Mouse (Mus musculus): ENCODE measurements around the gene Foxred1.

Gene Foxred1

DNA sequence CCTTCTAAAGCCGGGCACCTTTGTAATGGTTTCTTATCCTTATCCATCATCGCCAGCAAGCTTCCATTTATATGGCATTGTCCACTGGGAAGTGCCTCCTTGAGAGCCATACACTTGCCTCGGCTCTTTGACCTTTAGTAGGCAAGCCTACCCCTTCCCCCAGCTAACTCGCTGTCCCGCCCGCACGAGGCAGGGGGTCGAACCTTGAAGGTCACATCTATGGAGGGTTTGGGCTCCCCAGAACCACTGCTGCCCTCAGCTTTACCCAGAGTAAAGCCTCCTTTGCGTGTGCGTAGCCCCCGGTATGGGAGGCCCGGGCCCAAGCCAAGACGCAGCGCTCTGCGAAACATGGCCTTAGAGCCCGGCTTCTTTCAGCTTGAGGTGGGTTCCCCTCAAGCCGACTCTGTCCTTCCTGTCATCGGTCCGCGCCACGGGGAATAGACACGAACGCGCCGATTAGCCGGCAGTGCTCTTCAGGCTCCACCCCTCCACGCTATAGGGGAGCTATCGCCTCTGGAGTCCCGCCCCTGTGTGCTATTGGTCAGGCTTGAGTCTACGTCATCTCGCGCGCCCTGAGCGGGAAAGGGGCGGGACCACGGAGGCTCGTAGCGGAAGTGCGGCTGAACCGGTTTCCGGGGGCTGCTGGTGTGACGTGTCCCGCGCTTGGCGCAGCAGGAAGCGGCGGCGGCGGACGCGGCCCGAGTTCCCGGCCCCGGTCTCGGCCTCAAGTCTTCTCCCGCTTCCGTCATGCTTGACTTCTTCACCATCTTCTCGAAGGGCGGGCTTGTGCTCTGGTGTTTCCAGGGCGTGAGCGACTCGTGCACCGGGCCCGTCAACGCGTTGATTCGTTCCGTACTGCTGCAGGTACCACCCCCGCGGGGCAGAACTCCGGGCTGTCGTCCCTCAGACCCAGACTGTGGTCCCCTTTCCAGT lies at the start of gene Foxred1:
Gene Foxred1 (minus strand): TSS at position 514 of the 933 bp plus-strand sequence.
- DNase-seq (ENCODE audit: low read depth, low spot score): peak; percentile 100

DNA sequence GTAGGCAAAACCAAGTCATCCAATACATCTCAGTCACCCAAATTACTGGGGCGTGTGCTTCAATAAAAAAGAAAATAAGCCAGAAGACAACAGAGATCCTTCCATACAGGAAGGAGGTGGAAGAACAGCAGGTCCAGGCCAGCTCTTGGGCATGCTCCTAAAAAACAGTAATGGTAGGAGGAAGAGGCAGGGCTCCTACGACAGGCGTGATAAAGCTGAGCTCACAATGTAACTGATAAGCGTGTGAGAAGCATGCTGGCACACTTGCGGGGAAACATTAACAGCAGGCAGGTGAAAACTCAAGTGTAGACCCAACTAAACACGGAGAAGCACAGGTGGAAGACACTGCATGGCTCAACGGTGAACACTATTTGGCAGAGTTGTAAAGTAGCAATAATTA lies 46.5 kb upstream of the Foxred1 start:
- DNase-seq (ENCODE audit: low read depth, low spot score): no peak

DNA sequence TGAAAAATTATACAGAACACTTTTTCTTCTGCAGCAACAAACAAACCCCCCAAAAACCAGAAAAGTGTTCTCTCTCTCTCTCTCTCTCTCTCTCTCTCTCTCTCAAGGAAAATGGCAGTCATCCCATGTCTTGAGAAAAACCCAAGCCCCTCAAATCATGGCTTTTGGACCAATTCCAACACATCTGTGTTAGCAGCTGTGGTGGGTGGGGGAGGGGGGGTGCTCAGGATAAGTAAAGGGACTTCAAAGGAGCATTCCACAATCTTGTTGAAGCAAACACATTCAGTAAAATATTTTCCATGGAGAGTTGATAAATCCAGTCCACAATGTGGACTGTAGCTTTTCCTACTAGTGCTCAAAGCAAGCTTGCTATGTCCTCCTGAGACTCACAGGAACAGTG lies 38.6 kb upstream of the Foxred1 start:
- no peak for DNase-seq (ENCODE audit: low read depth, low spot score)

DNA sequence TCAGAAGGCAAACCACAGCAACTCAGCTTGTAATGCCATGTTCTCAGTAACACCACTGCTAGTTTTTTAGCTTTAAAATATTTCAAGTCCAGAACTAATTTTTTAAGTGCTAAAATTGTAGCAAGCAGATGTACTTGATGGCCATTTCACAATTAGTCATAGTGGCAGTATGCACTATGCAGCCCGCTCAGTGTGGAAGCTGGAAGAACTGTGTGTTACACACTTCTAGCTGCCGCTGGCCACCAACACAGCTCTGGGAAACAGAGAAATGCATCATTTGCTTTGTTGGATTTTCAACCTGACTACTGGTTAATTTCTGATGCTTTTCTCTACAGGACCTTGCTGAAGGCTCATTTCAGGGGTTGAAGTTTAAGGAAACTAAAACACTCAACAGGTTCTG lies 36.5 kb upstream of the Foxred1 start:
- DNase-seq (ENCODE audit: low read depth, low spot score): no peak

DNA sequence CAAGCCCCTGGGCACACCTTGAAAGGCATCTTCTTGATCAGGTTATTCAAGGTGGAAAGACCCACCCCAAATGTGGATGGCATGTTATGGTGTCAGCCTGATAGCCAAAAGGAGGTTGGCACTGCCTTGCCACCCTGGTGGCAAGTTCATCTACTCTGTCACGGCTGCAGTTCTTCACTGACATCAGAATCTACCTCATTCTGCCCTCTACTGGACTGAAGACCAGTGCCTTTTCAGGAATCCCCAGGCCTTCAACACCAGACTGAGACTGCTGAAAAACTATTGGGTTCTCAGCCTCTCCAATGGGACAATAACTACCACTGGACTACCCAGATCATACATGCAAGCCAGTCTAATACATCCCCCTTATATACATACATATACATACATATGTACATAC lies 28.9 kb upstream of the Foxred1 start:
- no peak for DNase-seq (ENCODE audit: low read depth, low spot score)

DNA sequence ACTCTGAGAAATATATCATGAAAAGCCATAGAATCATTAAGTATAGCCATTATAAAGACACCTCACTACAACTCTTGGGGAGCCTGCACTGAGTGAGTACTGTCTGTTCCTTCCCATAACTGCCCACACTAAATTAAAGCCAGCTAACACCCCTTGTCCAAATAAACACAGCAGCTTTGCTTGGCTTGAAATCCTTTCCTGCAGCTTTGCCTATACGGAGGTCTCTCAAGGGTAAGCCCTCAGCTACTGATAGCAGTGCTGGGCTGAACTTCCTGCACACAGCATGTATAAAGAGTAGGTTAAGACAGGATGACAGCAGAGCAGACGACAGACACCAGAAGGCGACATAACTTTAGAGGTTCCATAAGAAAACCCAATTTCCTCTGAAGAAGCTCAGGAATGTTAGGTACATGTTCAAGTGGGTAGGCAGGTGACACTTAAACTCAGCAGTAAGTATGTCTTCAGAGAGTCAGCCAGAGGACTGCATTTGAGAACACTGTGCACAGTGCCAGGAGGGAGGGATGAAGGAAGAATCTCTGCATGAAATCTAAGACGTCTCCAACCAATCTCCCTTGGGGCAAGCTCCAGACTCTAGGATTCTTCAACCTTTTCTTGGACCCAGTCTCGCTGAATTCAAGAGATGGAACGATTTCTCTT lies 28.2 kb upstream of the Foxred1 start:
- DNase-seq (ENCODE audit: low read depth, low spot score): no peak

DNA sequence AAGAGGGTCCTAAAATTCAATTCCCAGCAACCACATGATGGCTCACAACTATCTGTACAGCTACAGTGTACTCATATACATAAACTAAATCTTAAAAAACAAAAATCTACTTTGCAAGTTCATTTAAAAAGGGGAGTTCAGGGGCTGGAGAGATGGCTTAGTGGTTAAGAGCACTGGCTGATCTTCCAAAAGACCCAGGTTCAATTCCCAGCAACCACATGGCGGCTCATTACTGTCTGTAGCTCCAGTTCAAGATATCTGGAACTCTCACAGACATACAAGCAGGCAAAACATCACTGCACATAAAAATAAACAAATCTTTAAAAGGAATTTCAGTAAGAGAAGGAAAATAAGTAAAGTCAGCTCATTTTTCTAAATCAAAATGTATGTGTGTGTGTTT lies 27.5 kb upstream of the Foxred1 start:
- no peak for DNase-seq (ENCODE audit: low read depth, low spot score)

DNA sequence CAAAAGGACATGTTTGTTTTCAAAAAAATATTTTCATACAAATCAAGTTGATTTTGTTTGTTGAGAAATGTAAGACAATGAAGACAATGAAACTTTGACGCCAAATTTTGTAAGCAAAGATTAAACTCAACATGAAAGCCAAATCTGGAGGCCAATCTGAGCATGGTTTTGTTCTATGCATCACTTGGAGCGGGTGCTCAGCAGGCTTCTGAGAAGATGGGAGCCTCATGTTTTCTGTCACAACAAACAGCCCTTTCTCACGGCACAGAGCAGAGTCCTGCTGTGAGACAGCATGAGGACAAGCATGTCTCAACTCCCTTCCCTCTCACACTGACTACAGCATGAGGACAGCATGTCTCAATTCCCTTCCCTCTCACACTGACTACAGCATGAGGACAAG lies 25.1 kb upstream of the Foxred1 start:
- DNase-seq (ENCODE audit: low read depth, low spot score): peak; percentile 29

DNA sequence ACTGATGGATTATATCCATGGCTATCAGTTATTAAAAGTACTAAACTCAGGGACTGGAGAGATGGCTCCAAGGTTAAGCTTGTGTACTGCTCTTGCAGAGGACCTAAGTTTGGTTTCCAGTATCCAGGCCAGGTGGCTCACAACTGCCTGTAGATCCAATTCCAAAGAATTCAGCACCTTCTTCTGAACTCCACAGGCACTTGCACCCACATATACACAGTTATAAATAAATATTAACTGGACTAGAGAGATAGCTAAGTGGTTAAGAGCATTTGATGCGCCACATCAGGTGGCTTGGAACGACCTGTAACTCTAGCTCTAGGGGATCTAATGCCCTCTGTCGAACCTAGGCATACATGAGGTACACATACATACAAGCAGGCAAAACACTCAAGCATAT lies 17.8 kb upstream of the Foxred1 start:
- DNase-seq (ENCODE audit: low read depth, low spot score): no peak

DNA sequence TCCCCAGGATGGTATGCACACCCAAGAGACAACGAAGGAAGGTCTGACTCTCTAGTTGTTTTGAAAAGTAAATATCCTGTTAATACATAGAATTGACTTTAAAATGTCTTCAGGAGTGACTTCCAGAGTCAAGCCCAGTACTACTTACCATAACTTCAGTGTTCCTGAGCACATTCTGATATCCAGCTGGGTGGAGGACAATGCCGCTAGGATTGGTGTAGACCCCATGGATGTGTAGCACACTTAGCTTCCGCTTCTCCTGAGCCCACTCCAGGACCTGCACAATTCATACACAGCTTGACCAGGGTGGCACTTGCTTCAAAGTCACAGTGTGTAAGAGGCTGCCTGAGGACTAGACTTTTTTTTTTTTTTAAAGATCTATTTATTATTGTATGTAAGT lies 12.6 kb upstream of the Foxred1 start:
- DNase-seq (ENCODE audit: low read depth, low spot score): no peak

DNA sequence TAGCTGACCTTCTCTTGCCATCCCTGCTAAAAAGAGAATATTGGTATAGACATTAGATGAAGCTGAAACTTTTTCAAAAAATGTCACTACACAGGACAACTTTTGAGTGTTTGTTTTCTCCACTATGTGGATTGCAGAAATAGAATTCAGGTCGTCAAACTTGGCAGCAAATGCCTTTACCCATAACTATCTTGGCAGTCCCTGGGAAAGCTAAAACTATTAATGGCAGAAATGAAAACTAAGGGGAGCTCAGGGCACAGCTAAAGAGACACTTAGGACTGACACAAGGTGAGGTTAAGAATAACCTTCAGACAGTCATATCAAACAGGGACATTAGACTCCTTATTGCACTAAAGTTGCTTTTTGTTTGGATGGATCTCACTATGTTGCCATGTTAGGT lies 7.1 kb upstream of the Foxred1 start:
- no peak for DNase-seq (ENCODE audit: low read depth, low spot score)

DNA sequence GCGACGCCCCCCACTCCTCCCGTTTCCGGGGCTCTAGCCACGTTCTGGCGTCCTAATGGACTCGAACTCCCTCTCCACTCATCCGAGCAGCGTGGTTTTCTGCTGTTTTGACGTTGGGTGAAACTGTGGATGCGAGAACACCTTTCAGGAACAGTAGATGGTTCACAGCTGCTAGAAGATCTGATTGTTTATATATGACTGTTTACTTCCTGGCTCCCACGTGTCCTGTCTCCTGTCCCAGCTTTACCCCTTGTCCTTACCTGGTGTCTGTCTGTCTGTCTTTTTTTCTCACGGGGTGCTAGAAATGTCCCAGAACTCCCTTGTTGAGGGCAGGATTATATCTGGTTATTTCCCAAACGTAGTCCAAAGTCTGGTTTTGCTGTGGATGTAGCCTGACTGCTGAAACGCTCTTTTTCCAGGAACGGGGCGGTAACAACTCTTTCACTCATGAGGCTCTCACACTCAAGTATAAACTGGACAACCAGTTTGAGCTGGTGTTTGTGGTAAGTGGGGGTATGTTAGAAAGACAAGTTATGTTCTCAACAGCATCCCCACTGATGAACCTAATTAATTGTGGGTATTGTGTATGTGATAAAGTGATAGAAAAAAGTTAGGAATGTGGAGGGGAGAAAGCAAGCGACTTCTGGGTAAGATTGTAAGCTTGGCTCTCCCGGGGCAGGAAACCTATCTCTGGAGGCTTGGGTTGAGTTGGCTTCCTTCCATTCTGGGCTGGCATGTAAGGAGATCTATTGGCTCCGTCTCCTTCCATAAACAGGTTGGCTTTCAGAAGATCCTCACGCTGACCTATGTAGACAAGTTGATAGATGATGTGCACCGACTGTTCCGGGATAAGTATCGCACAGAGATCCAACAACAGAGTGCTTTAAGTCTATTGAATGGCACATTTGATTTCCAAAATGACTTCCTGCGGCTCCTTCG lies 987 bp upstream of the Foxred1 start:
- peak; percentile 10 for DNase-seq (ENCODE audit: low read depth, low spot score)

DNA sequence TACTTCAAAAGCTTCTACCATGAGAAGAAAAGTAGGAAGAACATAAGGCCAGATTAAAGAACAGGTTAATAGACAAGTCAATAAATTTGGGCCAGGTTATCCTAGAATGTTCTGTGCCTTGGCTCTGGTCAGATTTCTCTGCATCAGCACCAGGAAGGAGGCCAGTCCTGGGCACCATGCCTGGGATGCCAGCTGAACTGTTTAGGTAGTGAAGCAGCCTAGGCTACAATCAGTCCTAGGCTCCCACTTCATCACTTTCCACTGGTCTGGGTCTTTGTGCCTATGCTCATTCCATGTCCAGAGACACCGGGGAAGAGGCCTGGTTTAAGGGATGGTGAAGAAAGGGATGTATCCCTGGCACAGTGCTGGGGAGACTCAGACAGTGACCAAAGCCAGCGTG lies 6.4 kb downstream of the Foxred1 start:
- no peak for DNase-seq (ENCODE audit: low read depth, low spot score)

DNA sequence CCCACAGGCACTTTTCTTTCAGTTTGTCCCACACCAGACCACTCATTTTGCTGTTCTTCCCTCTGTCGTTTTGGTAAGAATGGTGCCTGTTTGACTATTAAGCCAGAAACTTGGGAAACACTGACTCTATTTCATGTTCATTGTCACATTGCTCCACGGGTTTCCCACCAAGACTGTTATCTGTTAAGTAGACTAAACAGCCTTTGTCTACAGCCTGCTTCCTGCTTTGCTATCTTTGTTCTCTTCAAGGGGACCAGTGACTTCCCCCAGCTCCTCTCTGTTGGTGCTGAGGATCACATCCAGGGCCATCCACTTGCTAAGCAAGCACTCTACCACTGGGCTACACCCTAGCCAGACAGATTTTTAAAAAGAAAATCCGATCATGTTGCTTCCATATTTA lies 7.3 kb downstream of the Foxred1 start:
- DNase-seq (ENCODE audit: low read depth, low spot score): no peak

DNA sequence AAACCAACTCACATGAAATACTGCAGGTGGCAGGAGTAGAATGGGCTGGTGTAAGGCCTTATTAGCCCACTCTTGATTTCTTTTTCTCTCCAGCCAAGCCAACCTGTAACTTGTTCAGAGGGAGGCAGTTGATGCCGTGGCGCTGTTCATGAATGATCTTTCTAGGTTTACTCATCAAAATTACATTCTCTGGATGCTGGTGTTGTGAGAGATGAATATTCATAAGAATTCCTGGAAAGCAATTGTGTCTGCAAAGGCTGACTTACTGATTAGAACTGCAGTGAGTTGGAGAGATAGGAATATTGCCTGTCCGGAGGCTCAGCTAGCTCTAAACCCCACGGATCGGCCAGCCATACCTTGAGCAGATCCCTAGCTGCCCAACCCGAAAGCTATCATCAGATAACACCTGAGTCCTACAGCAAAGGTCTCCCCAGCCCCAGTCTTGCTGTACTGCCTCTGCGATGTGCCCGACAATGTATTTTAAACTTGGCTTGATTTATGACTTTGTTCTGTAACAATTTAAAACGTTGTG lies 10.3 kb downstream of the Foxred1 start:
- peak; percentile 34 for DNase-seq (ENCODE audit: low read depth, low spot score)

DNA sequence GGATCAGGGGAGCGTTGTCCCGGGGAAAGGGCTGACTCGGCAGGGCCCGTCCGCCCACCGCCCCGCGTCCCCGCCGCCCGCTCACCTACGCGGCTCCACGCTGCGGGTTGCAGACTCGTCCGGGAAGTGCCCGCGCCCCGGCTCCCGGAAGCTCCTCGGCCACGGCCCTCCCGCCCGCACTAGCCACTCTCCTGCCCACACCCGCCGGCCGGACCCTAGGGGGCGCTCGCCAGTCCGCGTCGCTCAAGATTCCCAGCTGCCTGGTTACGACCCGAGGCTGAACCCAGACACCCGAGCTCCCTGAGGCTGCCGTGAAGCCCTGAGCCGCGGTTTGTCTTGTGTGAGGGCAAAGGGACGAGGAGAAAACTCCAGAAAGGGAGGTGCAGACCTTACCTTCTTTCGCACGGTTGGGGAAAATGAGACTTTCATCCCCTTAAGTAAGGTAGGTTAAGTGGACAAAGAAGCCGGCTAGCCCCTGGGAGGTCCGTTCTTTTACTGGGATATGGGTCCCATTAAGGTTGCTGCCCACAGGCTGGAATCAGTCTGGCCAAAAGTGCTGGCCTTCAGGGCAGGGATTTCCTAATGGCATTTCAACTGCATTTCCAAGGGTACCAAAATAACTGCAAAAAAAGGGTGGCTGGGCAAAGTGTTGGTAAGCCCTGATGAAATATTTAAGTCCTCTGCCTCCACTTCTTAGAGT lies 10.9 kb downstream of the Foxred1 start, which contains the start of the genes Srpr and Tirap:
Gene Srpr (plus strand): TSS at position 404 of the 700 bp plus-strand sequence.
Gene Tirap (minus strand): TSS at position 520 of the 700 bp plus-strand sequence.
- DNase-seq (ENCODE audit: low read depth, low spot score): peak; percentile 86

DNA sequence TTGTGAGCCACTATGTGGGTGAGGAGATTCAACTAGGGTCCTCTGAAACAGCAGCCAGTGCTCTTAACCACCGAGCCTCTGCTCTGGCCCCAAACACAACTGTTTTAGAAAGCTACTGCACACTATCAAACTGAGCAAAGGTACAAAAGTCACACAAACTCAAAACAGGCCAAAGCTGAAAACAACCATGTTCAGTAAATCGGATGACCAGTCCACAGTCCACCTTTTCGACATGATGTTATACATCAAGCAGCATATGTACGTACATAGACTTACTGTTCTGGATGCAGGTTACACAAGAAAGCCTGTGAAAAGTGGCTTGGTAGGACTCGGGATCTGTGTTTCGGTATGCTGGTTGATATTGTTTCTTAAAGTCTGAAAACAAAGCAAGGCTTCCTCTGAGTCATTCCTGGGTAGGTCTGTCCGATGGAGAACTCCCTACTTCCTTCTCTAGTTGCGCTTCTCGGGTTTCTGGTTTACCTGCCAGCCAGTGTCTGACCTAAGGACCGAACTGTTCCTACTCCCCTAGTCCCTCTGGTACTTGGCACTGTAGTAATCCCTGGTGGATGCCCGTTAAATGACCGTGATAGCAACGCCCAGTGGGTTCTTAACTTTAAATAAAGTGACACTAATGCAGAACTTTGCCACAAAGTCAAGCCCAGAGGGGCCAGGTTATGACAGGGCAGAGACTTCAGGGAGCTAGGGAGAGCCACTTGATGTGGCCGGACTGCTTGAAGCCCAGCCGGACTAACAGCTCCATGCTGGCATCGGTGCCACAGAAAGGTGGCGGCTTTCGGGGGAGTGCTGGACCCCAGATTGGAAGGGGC lies 11.7 kb downstream of the Foxred1 start:
- DNase-seq (ENCODE audit: low read depth, low spot score): no peak

DNA sequence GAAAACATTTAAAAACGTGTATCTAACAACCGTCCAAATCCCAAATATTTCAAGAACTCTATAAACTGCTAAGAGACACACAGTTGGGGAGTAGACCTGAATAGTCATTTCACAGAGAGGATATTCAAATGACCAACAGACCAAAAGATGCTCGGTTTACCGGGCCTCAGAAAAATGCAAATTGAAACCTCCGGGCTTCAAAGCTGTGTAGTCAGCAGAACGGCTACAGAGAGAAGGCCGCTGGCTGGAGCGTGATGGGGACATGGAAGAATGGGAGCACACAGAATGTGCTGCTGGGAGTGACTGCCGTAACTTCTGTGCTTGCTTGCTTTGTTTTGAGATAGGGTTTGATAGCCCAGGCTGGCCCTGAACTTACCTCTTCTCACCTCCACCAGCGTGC lies 12.5 kb downstream of the Foxred1 start:
- DNase-seq (ENCODE audit: low read depth, low spot score): no peak

DNA sequence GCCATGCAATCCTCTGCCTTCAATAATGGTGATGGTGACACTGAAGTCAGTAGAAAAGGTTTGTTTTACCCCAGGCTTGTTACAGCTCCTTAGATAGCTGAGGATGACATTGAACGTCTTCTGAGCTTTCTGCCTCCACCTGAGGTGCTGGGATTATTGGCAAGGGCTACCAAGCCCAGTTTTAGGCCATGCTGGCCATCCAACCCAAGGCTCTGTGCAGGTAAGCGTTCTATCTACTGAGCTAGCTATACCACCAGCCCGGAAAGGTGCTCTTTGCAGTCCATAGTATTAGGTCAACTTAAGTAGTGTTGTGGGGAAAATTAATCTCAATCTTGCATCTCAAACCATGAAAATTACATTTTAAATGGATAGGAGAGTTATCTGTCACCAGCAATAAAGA lies 13.2 kb downstream of the Foxred1 start:
- DNase-seq (ENCODE audit: low read depth, low spot score): no peak

DNA sequence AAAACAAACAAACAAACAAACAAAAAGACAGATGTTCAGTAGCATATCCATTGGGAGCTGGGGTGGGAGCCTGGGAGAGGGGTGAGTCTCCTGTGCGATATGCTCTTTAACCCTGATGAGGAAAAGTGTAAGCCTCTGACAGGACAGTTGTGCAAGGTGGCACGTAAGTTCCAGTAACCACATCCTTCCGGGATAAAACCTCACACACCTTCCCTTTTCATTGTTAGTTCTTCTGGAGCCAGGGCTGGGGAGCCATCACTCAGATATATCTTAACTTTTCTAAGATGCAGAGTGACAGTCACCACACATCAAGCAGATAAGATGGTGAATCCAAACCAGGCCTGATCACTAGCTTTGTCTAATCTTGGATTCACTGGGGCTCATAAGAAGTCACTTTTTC lies 16.8 kb downstream of the Foxred1 start:
- no peak for DNase-seq (ENCODE audit: low read depth, low spot score)
